Mouse (Mus musculus): Measurements from ENCODE around the gene Trim39. TPM values are rescaled to one million over a fixed set of nuclear protein-coding genes. Genes with fewer than 3 reads are reported as not detected.
A peak's percentile ranks its signal among the peaks of the same experiment; 100 is the strongest.

Trim39 gene
- polyA plus RNA-seq, 1 experiment from 2014 or later: 13.3 TPM

DNA sequence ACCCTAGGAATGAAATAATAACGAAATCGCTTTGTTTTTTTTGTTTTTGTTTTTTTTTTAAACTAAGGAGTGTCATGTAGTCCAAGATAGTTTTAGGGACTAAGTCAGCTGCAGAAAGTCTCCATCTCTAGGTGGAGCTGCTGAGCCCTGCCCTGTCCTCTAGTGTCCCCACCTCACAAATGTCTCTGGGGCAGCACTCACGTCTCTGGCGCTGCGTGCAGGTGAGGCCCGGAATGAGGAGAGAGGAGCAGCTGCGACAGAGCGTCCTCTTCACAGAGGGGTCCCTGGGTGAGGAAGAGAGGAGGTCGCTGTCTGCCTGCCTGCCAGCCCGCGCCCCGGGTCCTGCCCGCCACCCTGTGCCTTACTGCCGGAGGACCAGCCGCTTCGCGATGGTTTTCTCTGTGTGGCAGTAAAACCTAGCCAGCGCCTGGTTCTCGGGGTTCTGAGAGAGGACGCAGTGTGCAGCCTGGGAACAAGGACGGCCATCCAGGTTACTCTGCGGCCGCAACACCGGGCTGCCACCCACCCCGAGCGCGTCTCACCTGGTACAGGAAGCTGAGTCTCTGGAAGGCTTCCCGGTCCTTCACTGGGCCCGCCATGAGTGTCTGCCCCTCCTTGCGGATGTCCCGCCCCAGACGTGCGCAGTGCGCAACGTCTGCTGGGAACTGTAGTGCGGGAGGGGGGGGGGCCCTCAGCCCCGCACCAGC lies 14.7 kb downstream of the Trim39 start:
- peaks cover 39% of the 10 kb centered on the region for H3K36me3 ChIP-seq (ENCODE audit: control insufficient read depth, insufficient read depth, low read length)
- peak overlapping the region; percentile 67 for H3K4me3 ChIP-seq (ENCODE audit: low read depth, low read length)
- peak overlapping the region; percentile 54 for H3K4me2 ChIP-seq (ENCODE audit: low read length)
- no peaks in the 10 kb centered on the region; the same call in 1 of the 2 replicates for H3K27me3 ChIP-seq (replicated peaks; ENCODE audit: control insufficient read depth, insufficient read depth, low read length)
- H3K27ac ChIP-seq (ENCODE audit: low read depth, low read length): peak overlapping the region; percentile 82
- H3K9me3 ChIP-seq (replicated peaks; ENCODE audit: control insufficient read depth, low read length): no peaks in the 10 kb centered on the region
- under 1% methylated on average over 34 of the region's 37 CpGs for WGBS
- H3K9ac ChIP-seq (ENCODE audit: low read length): peak overlapping the region; percentile 83
- peak; percentile 98 for ATAC-seq
- H3K4me1 ChIP-seq (ENCODE audit: control insufficient read depth, insufficient read depth, low read length): no peaks in the 10 kb centered on the region
- DNase-seq (ENCODE audit: low spot score): peak; percentile 89

DNA sequence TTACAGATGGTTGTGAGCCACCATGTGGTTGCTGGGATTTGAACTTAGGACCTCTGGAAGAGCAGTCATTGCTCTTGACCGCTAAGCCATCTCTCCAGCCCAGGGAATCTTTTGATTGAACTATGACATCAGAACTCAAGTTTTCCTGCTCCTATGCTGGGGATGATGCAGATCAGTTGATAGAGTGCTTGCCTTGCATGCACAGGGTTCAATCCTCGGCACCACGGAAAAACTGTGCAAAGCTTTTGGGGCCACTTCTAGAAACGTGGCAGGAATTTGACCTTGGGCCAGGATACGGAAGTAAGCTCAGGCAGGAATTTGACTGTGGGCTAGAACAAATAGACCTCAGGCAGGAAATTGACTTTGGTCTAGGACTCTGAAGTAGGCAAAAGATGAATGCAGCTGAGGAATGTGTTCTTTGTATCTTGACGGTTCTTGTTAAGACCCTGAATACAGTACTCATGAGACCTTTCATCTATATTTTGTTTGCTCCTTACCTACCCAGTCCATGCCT lies 18.9 kb downstream of the Trim39 start:
- Histone ChIP-seq H3K9ac (ENCODE audit: low read length) (no peak overlapping the region), H3K4me2 (ENCODE audit: low read length) (no peak overlapping the region), H3K4me3 (ENCODE audit: low read depth, low read length) (no peak overlapping the region), H3K27ac (ENCODE audit: low read depth, low read length) (no peak overlapping the region), H3K36me3 (ENCODE audit: control insufficient read depth, insufficient read depth, low read length) (no peaks in the 10 kb centered on the region; the same call in 1 of the 2 replicates), H3K9me3 (replicated peaks; ENCODE audit: control insufficient read depth, low read length) (no peaks in the 10 kb centered on the region), H3K27me3 (replicated peaks; ENCODE audit: control insufficient read depth, insufficient read depth, low read length) (peaks cover 10% of the 10 kb centered on the region; the same call in 1 of the 2 replicates), H3K4me1 (ENCODE audit: control insufficient read depth, insufficient read depth, low read length) (no peaks in the 10 kb centered on the region)
- 74% methylated on average over 6 of the region's 6 CpGs for WGBS
- no peak for DNase-seq (ENCODE audit: low spot score)
- no peak for ATAC-seq

DNA sequence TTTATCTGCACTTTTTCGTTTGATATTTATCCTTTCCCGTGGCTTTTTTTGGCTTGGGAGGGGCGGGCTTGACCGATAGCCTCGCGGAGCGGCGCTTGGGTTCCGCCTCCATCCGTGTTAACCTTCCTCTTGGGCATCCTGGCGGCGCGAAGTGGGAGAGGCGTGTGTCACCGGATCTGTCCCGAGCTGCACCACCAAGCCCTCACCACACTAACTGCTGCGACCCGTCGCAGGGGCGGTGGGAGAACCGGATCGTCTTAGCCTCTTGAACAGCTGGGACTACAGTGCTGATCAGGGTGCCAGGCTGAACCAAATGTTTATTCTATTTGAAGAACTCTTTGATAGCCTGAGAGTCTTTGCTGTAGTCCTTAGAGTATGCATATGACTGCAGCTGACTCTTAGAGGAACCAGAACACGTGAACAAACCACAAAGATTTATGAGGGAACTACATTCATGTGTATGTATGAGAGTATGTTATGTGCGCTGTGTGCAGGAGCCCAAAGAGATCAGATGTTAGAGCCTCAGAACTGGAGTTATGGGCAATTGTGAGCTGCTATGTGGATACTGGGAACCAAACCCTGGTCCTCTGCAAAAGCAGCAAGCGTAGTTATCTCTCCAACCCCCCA lies 19.7 kb downstream of the Trim39 start:
- H3K9me3 ChIP-seq (replicated peaks; ENCODE audit: control insufficient read depth, low read length): no peaks in the 10 kb centered on the region
- DNase-seq (ENCODE audit: low spot score) (no peak), ATAC-seq (no peak)
- H3K9ac ChIP-seq (ENCODE audit: low read length): no peak overlapping the region
- H3K4me3 ChIP-seq (ENCODE audit: low read depth, low read length): 0 out of 2 replicates have a peak overlapping the region, but pooled peaks have one; percentile 5
- H3K27me3 ChIP-seq (replicated peaks; ENCODE audit: control insufficient read depth, insufficient read depth, low read length): peaks cover 12% of the 10 kb centered on the region; the same call in 1 of the 2 replicates
- no peaks in the 10 kb centered on the region for H3K4me1 ChIP-seq (ENCODE audit: control insufficient read depth, insufficient read depth, low read length)
- 20% methylated on average over 25 of the region's 25 CpGs for WGBS
- H3K4me2 ChIP-seq (ENCODE audit: low read length): peak overlapping the region; percentile 30; the same call in 1 of the 2 replicates
- no peaks in the 10 kb centered on the region; the same call in 1 of the 2 replicates for H3K36me3 ChIP-seq (ENCODE audit: control insufficient read depth, insufficient read depth, low read length)
- H3K27ac ChIP-seq (ENCODE audit: low read depth, low read length): no peak overlapping the region

DNA sequence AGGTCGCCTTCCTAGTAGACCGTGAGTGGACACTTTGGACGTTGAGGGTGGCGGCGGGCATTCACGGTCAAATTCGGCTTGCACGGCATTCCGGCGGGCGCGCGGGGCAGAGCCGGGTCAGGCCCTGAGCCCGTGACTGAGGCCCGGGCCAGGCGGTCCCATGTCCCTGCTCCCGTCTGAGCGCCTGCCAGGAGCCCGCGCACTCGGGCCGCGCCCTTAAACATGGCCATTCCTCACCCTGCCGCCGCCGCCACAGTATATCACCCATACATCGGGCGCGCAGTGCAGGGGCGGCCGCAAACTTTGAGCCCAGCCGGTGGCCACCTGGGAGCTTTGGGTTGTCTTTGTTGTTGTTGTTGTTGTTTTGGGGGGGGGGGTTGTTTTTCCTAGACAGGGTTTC lies 23.2 kb downstream of the Trim39 start:
- no peak for ATAC-seq
- DNase-seq (ENCODE audit: low spot score): no peak
- 37% methylated on average over 33 of the region's 33 CpGs for WGBS
- Histone ChIP-seq H3K9me3 (replicated peaks; ENCODE audit: control insufficient read depth, low read length) (no peaks in the 10 kb centered on the region), H3K36me3 (ENCODE audit: control insufficient read depth, insufficient read depth, low read length) (no peaks in the 10 kb centered on the region), H3K27ac (ENCODE audit: low read depth, low read length) (no peak overlapping the region), H3K4me1 (ENCODE audit: control insufficient read depth, insufficient read depth, low read length) (no peaks in the 10 kb centered on the region), H3K4me3 (ENCODE audit: low read depth, low read length) (no peak overlapping the region), H3K27me3 (replicated peaks; ENCODE audit: control insufficient read depth, insufficient read depth, low read length) (peaks cover 12% of the 10 kb centered on the region; the same call in 1 of the 2 replicates), H3K4me2 (ENCODE audit: low read length) (no peak overlapping the region), H3K9ac (ENCODE audit: low read length) (no peak overlapping the region)

DNA sequence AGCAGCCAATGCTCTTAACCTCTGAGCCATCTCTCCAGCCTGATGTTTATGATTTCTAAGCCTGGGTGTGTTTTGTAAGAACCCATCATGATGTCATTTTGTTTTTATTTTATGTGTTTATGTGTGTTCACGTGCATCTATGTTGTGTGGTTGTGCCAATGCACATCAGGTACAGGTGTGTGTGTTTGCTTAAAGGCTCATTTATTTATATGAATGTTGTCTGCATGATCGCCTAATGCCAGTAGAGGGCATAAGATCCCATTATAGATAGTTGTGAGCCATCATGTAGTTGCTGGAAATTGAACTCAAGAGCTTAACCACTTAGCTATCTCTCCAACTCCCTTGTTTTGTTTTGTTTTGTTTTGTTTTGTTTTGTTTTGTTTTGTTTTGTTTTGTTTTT lies 26.3 kb downstream of the Trim39 start:
- DNase-seq (ENCODE audit: low spot score): no peak
- Histone ChIP-seq H3K4me3 (ENCODE audit: low read depth, low read length) (no peak overlapping the region), H3K4me2 (ENCODE audit: low read length) (no peak overlapping the region), H3K36me3 (ENCODE audit: control insufficient read depth, insufficient read depth, low read length) (no peaks in the 10 kb centered on the region), H3K27me3 (replicated peaks; ENCODE audit: control insufficient read depth, insufficient read depth, low read length) (peaks cover 8% of the 10 kb centered on the region; the same call in 1 of the 2 replicates), H3K27ac (ENCODE audit: low read depth, low read length) (no peak overlapping the region), H3K4me1 (ENCODE audit: control insufficient read depth, insufficient read depth, low read length) (no peaks in the 10 kb centered on the region), H3K9ac (ENCODE audit: low read length) (no peak overlapping the region), H3K9me3 (replicated peaks; ENCODE audit: control insufficient read depth, low read length) (no peaks in the 10 kb centered on the region)
- ATAC-seq: no peak
- 85% methylated on average over 2 of the region's 2 CpGs for WGBS

DNA sequence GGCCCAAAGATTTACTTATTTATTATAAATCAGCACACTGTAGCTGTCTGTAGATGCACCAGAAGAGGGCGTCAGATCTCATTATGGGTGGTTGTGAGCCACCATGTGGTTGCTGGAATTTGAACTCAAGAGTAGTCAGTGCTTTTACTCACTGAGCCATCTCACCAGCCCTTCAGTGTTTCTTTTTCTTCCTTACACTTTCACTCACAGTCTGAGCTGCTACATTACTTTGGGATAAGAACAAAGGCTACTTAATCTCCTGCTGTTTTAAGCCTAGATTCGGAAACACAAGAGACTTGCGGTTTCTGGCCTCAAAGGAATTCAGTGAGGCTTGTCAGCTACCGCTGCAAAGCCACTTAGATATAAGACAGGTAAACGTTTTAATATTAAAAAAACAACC lies 28.0 kb downstream of the Trim39 start:
- no peak overlapping the region for H3K4me3 ChIP-seq (ENCODE audit: low read depth, low read length)
- no peak overlapping the region for H3K9ac ChIP-seq (ENCODE audit: low read length)
- WGBS: 12% methylated on average over 5 of the region's 5 CpGs
- no peak for DNase-seq (ENCODE audit: low spot score)
- H3K27me3 ChIP-seq (replicated peaks; ENCODE audit: control insufficient read depth, insufficient read depth, low read length): 0 out of 2 replicates have a peak, but pooled peaks cover 2% of the 10 kb centered on the region
- no peak overlapping the region for H3K27ac ChIP-seq (ENCODE audit: low read depth, low read length)
- no peaks in the 10 kb centered on the region for H3K4me1 ChIP-seq (ENCODE audit: control insufficient read depth, insufficient read depth, low read length)
- no peak overlapping the region for H3K4me2 ChIP-seq (ENCODE audit: low read length)
- H3K9me3 ChIP-seq (replicated peaks; ENCODE audit: control insufficient read depth, low read length): no peaks in the 10 kb centered on the region
- ATAC-seq: no peak
- H3K36me3 ChIP-seq (ENCODE audit: control insufficient read depth, insufficient read depth, low read length): no peaks in the 10 kb centered on the region

DNA sequence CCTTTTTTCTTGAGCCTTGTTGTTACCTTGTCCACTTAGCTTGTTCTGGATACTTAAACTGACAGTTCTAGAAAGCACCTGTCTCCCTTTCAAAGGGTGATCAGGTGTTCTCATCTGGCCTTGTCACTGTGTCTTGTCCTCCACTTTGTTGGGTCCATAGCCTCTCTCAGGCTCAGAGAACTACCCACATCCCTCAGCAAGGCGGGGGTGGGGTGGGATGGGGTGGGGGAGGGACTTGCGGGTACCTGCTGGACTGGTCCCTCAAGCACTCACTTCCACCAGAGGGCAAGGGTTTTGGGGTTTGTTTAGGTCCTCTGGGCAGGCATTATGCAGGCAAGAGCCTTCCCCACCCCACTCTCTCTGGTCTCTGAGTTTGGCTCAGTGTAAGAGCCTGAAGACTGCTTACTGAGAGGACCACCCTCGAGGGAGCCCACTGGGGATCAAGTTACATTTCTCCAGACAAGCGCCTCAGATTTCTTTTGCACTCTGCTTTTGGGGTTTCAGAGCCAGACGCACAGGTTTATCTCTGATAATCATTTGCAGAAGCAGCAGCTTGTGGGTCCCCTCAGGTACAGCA lies 31.3 kb downstream of the Trim39 start:
- WGBS: 14% methylated on average over 5 of the region's 5 CpGs
- no peak overlapping the region for H3K4me3 ChIP-seq (ENCODE audit: low read depth, low read length)
- H3K27me3 ChIP-seq (replicated peaks; ENCODE audit: control insufficient read depth, insufficient read depth, low read length): peaks cover 15% of the 10 kb centered on the region
- H3K27ac ChIP-seq (ENCODE audit: low read depth, low read length): no peak overlapping the region
- no peaks in the 10 kb centered on the region for H3K36me3 ChIP-seq (ENCODE audit: control insufficient read depth, insufficient read depth, low read length)
- ATAC-seq (no peak), DNase-seq (ENCODE audit: low spot score) (no peak)
- H3K4me1 ChIP-seq (ENCODE audit: control insufficient read depth, insufficient read depth, low read length): no peaks in the 10 kb centered on the region
- no peak overlapping the region for H3K4me2 ChIP-seq (ENCODE audit: low read length)
- no peaks in the 10 kb centered on the region for H3K9me3 ChIP-seq (replicated peaks; ENCODE audit: control insufficient read depth, low read length)
- no peak overlapping the region for H3K9ac ChIP-seq (ENCODE audit: low read length)

DNA sequence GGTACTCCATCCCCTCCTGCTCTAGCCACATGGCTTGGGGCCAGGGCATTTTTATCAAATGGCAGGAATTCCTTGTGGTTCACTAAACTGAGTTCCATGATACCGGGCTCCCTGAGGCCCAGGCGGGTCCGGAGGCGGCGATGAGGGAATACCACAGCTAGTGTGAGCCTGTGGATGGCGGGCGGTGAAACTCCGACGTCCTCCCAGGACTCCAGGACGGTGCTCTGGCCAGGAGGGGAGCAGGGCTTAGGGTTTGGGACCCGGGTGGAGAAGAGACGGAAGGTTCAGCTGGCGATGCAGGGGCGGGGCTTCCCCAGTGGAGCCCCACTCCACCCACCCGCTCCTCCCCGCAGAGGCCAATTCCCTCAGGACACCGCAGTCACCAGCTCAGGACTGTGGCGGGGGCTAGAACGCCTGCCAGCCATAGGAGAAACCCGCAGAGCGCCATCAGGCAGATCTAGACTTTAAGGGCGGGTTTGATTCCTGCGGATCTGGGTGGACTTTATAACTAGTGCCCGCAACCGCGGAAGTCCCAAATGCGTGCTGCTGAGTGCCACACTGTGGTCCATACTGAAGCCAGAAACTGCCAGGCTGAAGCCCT lies 34.6 kb downstream of the Trim39 start:
- Histone ChIP-seq H3K4me3 (ENCODE audit: low read depth, low read length) (peak overlapping the region; percentile 26), H3K36me3 (ENCODE audit: control insufficient read depth, insufficient read depth, low read length) (no peaks in the 10 kb centered on the region), H3K9me3 (replicated peaks; ENCODE audit: control insufficient read depth, low read length) (no peaks in the 10 kb centered on the region), H3K4me2 (ENCODE audit: low read length) (peak overlapping the region; percentile 45), H3K27ac (ENCODE audit: low read depth, low read length) (no peak overlapping the region), H3K27me3 (replicated peaks; ENCODE audit: control insufficient read depth, insufficient read depth, low read length) (peaks cover 17% of the 10 kb centered on the region), H3K9ac (ENCODE audit: low read length) (peak overlapping the region; percentile 43), H3K4me1 (ENCODE audit: control insufficient read depth, insufficient read depth, low read length) (no peaks in the 10 kb centered on the region)
- ATAC-seq (no peak; the same call in 1 of the 2 replicates), DNase-seq (ENCODE audit: low spot score) (peak; percentile 14)
- WGBS: 2% methylated on average over 27 of the region's 27 CpGs

Measured in forebrain, embryonic 14.5 days (tissue).